Mouse (Mus musculus) adrenal gland, postnatal 25 days (tissue): ENCODE results near the gene Sec16b. TPM values are rescaled to one million over a fixed set of nuclear protein-coding genes. Genes with fewer than 3 reads are reported as not detected.

ENCODE experiments used
- DNase-seq: peaks from one replicate; pipeline ENCODE4 v3.0.0; 2021; ENCODE audit warnings: mixed read lengths
- total RNA-seq: library from RNA; stranded (reverse); gene quantifications from 2 replicates; pipeline ENCODE4 v1.2.3, GENCODE M21; 2021

Sec16b gene
- total RNA-seq, 1 experiment from 2014 or later = 0.58 TPM

DNA sequence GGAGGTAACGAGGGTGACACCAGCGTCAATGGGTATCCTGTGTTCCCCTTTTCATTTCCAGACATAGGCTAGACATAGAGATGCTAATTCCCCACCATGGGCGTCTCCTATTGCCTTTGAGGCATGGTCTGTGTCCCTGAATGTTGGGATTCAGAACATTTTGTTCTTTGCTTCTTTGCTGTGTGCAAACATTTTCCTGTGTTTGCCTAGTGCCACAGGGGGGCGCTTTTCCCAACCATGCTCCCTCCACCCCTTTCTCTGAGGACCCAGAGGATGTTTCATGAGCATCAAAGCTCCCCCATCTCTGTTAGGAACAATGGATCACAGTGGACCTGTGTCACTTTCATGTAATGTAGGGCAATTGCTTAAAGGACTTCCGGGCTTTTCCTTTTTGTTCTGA, 51.6 kb downstream of the Sec16b start:
- no peak for DNase-seq

DNA sequence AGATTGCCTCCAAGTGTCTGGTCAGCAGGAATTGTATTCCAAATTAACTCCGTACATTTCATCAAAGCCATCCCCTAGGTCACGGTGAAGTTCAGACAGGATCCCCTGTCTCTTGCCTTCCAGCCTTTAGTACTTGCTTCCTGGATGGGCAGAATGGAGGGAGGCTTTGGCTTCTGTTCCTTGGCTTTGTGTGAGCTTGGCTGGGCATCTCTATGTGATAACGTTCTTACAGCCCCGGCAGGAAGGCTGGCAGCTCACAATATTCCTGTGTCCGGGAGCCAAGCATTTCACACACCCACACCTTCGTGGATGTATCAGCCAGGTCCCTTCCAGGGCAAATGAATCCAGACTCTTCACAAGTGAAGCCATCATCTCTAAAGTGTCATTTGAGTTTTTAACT, 53.5 kb downstream of the Sec16b start:
- DNase-seq = no peak

DNA sequence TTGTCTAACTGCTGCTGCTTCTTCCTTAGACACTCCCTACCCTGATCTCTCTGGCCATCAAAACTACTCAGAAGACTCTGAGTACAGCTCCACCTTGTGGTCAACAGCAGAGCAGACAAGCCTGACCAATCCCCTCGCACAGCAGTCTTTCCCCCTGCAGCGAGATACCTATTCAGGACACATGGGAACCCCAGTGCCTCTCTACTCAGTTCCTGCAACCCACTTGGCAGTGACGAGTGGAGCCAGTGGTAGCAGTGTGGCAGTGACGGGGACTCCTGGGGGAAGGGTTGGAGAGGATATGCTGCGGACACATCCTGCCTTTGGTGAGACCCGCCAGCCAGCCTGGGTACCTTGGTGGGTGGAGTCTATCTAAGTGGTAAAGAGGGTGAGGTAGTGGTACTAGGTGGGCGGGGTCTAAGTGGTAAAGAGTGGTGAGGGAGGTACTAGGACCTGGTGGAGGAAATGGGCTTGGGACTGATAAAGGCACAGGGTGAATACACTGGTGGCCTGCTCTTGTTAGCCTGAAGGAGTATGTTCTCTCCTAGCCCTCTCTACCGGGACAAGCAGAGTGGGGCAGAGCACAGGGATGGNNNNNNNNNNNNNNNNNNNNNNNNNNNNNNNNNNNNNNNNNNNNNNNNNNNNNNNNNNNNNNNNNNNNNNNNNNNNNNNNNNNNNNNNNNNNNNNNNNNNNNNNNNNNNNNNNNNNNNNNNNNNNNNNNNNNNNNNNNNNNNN, 54.3 kb downstream of the Sec16b start:
- no peak for DNase-seq

DNA sequence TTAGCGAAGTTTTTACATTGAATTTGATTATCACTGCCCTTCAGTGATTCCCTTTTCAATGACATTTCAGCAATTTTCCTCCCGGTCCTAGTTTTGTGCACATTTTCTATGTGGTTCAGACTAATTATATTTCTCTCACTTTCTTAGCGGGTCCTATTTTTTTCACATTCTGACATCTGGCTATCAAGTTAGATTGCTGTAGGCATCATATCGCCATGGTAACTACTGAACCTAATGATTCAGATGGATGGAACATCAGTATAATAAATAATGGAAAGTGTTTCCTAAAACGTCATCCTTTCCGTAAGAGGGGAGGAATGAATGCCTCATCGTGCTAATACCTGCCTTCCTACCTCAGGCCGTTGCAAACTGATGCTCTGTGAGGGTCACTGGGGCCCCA, 61.3 kb downstream of the Sec16b start:
- no peak for DNase-seq

DNA sequence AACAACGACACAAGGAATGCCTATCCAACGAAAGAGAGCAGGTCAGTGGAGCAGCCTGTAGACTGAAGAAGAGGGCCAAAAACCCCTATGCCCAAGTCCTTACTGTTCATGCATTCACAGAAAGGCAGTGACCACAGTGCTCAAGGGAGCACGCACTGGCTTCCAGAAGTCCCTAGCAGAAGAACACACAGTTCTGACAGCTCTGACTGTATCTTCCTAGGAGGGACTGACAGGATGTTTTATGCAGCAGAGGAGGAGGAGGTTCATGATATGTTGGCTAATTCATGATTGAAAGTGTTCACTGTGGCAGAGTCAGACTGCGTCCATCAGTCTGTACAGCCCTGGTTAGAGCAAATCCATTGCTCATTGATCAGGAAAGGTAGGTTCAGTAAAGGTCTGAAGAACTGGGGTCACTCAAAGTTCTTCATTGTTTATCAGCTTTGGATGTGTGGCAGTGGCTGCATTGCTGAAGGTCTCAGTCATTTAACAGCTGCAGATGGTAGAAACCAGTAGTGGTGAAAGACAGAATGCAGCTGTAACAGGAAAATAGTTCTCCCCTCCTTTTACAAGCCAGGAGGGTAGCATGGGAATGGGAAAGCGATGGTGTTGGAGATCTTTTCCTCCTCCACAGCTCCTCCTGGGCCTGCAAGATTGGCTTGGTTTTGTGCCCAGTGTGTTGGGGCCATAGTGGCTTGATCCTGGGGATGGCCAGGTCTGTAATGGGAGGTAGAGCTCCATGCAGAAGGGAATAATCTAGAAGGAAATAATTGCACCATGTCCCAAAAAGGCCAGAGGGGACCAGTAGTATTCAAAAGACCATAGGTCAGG, 62.9 kb downstream of the Sec16b start:
- no peak for DNase-seq

DNA sequence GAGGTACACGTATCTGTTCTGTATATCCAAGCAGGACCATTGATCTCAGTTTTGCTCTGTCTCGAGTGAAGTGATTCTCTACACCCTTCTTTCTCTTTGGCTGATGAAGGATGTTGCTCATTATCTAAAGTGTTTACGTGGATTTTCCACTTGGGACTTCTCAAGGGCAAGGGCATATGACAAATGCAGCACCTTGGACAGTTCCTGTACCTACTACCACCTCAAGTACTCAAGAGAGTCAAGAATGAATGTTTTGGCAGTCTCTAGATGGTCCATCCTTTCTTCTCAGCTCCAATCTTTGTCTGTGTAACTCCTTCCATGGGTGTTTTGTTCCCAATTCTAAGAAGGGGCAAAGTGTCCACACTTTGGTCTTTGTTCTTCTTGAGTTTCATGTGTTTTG, 68.8 kb downstream of the Sec16b start:
- DNase-seq = no peak

DNA sequence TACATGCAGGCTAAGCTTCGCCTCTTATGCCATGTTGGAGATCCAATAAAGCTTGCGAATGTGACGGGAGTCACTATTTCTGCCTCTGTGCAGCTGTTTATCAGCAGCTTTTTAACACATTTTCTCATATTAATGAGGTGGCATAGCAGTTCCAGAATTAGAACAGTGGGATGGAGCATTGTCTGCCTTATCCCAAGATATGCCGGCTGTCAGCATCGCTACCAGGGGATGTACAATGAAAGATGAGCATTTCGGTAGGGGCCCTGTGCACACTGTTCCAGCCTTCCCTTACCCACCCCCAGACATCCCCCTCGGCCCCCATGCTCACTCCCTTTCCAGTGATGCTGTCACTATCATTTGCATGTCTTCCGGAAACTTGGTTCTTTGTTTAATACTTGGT, 71.8 kb downstream of the Sec16b start:
- DNase-seq = no peak

DNA sequence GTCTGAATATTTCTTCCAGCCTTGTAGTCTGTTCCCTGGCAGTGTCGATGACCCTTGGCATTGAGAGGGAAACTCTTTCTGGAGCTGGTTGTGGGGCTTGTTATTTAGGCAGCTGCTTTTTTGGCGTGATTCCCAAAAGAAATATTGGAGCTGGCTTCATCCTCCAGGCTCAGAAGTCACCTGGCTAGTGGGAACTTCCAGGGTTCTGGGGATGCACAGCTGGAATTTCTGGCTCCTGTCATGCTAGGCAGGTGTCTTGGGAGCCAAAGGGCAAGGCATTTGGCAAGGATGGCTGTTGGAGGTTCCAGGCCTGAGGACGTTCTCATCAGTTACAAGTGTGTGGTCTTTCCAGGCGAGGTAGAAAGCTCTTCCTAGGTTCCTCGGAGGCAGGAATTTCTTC, 80.0 kb downstream of the Sec16b start:
- no peak for DNase-seq

DNA sequence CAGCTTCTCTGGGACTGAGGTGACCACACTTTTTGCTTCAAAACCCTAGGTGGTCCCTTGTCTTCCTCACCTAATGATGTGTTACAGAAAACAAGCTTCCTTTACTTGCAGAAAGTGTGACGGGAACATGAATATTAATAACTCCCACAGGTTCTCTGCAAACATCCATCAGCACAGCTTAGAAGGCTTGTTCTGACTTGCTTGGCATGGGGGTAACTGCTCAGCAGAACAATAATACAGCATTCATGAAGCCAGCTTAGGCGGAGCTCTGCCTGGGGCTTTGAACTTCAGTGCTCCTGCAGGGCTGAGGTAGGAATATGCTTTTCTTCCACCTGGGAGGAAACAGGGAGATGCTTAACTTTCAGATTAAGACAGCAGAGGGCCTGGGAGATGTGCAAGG, 85.5 kb downstream of the Sec16b start:
- no peak for DNase-seq

DNA sequence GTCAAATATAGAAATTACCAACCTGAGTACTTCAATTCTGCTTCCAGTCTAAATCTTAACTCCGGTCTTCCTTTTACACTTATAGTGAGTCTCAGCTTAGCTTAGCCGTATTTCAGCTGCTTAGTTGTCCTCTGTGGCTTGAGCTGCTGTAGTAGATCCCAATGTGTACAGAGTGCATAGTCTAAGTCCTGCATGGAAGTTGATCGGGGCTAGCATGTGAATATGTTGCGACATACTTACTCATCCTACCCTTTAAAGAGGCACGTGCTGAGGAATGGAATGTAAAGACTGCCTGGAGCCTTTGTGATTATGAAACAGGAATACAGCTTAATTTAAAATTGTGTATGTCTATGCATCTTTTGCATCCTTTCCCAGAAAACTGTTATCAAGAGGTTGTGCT, 88.0 kb downstream of the Sec16b start:
- DNase-seq = no peak

DNA sequence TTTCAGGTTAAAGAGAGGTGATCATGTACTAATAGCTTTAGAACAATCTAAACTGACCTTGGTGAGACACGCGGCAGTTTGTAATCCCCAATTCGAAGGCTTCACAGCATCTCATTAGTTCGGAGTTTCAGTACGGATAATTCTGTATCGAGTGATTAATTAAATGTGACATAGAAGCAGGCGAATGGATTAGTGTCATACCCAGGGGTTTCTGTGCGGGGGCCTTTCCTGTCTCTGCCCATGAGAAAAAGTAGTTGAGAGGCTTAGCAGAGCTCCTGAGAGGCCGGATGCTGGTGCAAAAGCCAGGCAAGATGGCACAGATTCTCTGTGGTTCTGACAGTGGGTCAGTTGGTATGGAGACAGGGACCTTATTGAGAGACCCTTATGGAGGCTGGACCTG, 88.6 kb downstream of the Sec16b start:
- DNase-seq = no peak

DNA sequence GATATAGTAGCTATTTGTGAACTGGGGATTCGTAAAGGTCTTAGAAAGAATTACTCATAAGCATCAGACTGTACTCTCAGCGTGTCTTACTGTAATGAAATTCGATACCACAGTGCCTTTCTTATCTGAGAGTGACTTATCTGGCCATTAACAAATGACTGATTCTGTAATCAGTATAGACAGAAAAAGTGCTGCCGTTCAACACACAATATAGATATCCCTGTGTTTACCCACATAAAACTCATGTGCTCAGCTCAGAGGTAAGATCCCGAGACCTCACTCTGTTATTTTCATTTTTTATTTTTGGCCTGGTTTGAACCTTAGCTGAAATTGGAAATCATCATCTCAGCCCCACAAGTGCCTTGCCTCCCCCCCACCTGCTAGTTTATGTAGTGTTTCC, 98.0 kb downstream of the Sec16b start:
- no peak for DNase-seq

Other genes starting within 250 kb of the Sec16b start
- 14.5 and 16.9 TPM in 2 replicates for gene Rasal2, start 94.1 kb upstream of the Sec16b start, total RNA-seq
- 45.7 and 60.0 TPM in 2 replicates for gene Cryzl2, start 48.2 kb upstream of the Sec16b start, total RNA-seq